Mouse (Mus musculus): ENCODE data around the gene Gm11541. TPM values are rescaled to one million over a fixed set of nuclear protein-coding genes. Genes with fewer than 3 reads are reported as not detected.

The Gm11541 gene
- polyA plus RNA-seq, 1 experiment from 2014 or later = not detected

- no peak for DNase-seq
- no peaks in the 10 kb centered on the region for H3K36me3 ChIP-seq (replicated peaks; ENCODE audit: insufficient read depth, low read length)
- no peak for ATAC-seq
- peak overlapping the region; percentile 75 for H3K4me3 ChIP-seq (ENCODE audit: low read depth, low read length)
- no peaks in the 10 kb centered on the region for H3K27me3 ChIP-seq (ENCODE audit: insufficient read depth, low read length)
- no peaks in the 10 kb centered on the region for H3K9me3 ChIP-seq (ENCODE audit: low read length)
- peak overlapping the region; percentile 86 for H3K9ac ChIP-seq (replicated peaks)
- no peak for TF ChIP-seq EP300 (IDR thresholded peaks at IDR 0.05; ENCODE audit: low read depth)
- 0 out of 2 replicates have a peak, but pooled peaks cover 8% of the 10 kb centered on the region for H3K4me1 ChIP-seq (ENCODE audit: insufficient read depth)
- H3K4me2 ChIP-seq (ENCODE audit: low read depth, low read length) = peak overlapping the region; percentile 78
- no peak overlapping the region for H3K27ac ChIP-seq (ENCODE audit: low read depth)
- WGBS (ENCODE audit: insufficient replicate concordance) = 55% methylated on average over 4 of the region's 4 CpGs
These were observed 28.0 kb downstream of the Gm11541 start for GRCm38 (mm10) chr11:94676308-94676707.

DNA sequence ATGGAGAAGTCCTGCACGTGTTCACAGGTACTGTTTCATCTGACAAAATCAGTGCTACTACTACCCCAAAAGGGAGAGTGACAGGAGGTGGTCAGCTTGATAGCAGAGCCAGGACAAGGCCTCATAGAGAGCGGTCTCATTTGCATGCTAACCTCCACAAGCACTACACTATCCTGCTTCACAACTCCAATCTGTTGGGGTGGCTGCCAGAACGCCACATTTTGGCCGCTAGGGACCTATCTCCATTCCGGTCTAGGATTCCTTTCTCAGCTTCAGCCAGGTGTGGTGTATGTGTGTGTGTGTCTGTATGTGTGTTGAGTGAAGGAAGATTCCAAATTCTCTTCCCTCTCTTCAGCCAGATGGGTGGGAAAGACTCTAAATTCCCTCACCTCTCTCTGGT is 28.9 kb downstream of the Gm11541 start:
- Histone ChIP-seq H3K9ac (replicated peaks) (no peak overlapping the region), H3K4me2 (ENCODE audit: low read depth, low read length) (no peak overlapping the region), H3K27me3 (ENCODE audit: insufficient read depth, low read length) (no peaks in the 10 kb centered on the region), H3K27ac (ENCODE audit: low read depth) (no peak overlapping the region), H3K9me3 (ENCODE audit: low read length) (no peaks in the 10 kb centered on the region), H3K4me1 (ENCODE audit: insufficient read depth) (0 out of 2 replicates have a peak, but pooled peaks cover 8% of the 10 kb centered on the region), H3K4me3 (ENCODE audit: low read depth, low read length) (no peak overlapping the region), H3K36me3 (replicated peaks; ENCODE audit: insufficient read depth, low read length) (no peaks in the 10 kb centered on the region)
- ATAC-seq = no peak
- TF ChIP-seq CTCF (IDR thresholded peaks at IDR 0.05; ENCODE audit: low read depth) = no peak
- no peak for TF ChIP-seq EP300 (IDR thresholded peaks at IDR 0.05; ENCODE audit: low read depth)
- WGBS (ENCODE audit: insufficient replicate concordance) = 74% methylated on average over 5 of the region's 5 CpGs
- DNase-seq = no peak

DNA sequence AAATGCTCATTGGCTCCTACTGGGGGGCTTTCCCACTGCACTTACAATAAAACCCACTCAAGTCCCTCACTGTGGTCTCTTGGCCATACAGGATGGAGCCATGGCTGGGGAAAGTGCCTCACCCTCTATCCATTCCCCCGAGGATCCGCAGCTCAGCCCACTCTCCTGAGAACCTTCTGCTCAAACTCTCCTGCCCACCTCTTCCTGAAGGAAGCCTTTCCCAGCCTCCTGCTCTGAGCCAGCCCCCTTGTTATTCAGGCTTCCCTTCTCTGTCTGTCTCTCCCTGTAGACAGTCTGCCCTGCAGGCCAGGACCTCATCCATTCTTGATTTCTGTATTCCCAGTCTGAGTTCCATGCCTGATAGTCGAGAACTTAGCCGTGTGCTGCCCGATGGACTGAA is 29.3 kb downstream of the Gm11541 start:
- H3K27ac ChIP-seq (ENCODE audit: low read depth) = no peak overlapping the region
- 74% methylated on average over 5 of the region's 5 CpGs for WGBS (ENCODE audit: insufficient replicate concordance)
- H3K36me3 ChIP-seq (replicated peaks; ENCODE audit: insufficient read depth, low read length) = peaks cover 1% of the 10 kb centered on the region; the same call in 1 of the 2 replicates
- no peak overlapping the region for H3K4me3 ChIP-seq (ENCODE audit: low read depth, low read length)
- H3K9me3 ChIP-seq (ENCODE audit: low read length) = no peaks in the 10 kb centered on the region
- 0 out of 2 replicates have a peak, but pooled peaks cover 8% of the 10 kb centered on the region for H3K4me1 ChIP-seq (ENCODE audit: insufficient read depth)
- no peak for DNase-seq
- no peak for TF ChIP-seq EP300 (IDR thresholded peaks at IDR 0.05; ENCODE audit: low read depth)
- H3K9ac ChIP-seq (replicated peaks) = no peak overlapping the region
- H3K27me3 ChIP-seq (ENCODE audit: insufficient read depth, low read length) = no peaks in the 10 kb centered on the region
- no peak overlapping the region for H3K4me2 ChIP-seq (ENCODE audit: low read depth, low read length)
- no peak for ATAC-seq

GRCm38 (mm10) chr11:94665281-94665680 is 39.0 kb downstream of the Gm11541 start:
- TF ChIP-seq EP300 (IDR thresholded peaks at IDR 0.05; ENCODE audit: low read depth) (no peak), CTCF (IDR thresholded peaks at IDR 0.05; ENCODE audit: low read depth) (no peak)
- no peak for DNase-seq
- H3K36me3 ChIP-seq (replicated peaks; ENCODE audit: insufficient read depth, low read length) = peaks cover 31% of the 10 kb centered on the region

GRCm38 (mm10) chr11:94661344-94661743 is 43.0 kb downstream of the Gm11541 start:
- Histone ChIP-seq H3K9ac (replicated peaks) (no peak overlapping the region), H3K36me3 (replicated peaks; ENCODE audit: insufficient read depth, low read length) (peaks cover 25% of the 10 kb centered on the region), H3K27ac (ENCODE audit: low read depth) (no peak overlapping the region), H3K4me3 (ENCODE audit: low read depth, low read length) (no peak overlapping the region), H3K4me1 (ENCODE audit: insufficient read depth) (no peaks in the 10 kb centered on the region), H3K4me2 (ENCODE audit: low read depth, low read length) (no peak overlapping the region), H3K27me3 (ENCODE audit: insufficient read depth, low read length) (no peaks in the 10 kb centered on the region), H3K9me3 (ENCODE audit: low read length) (no peaks in the 10 kb centered on the region)
- TF ChIP-seq CTCF (IDR thresholded peaks at IDR 0.05; ENCODE audit: low read depth) = no peak
- TF ChIP-seq EP300 (IDR thresholded peaks at IDR 0.05; ENCODE audit: low read depth) = no peak
- WGBS (ENCODE audit: insufficient replicate concordance) = 52% methylated on average over 1 of the region's 1 CpGs
- ATAC-seq (no peak), DNase-seq (no peak)

More at GRCm38 (mm10) chr11:94665281-94665680, 39.0 kb downstream of the Gm11541 start:
- Histone ChIP-seq H3K4me3 (ENCODE audit: low read depth, low read length) (no peak overlapping the region), H3K27me3 (ENCODE audit: insufficient read depth, low read length) (no peaks in the 10 kb centered on the region), H3K9me3 (ENCODE audit: low read length) (no peaks in the 10 kb centered on the region), H3K27ac (ENCODE audit: low read depth) (no peak overlapping the region), H3K4me1 (ENCODE audit: insufficient read depth) (no peaks in the 10 kb centered on the region), H3K4me2 (ENCODE audit: low read depth, low read length) (no peak overlapping the region), H3K9ac (replicated peaks) (no peak overlapping the region)
- WGBS (ENCODE audit: insufficient replicate concordance) = 75% methylated on average over 6 of the region's 6 CpGs
- ATAC-seq = no peak

DNA sequence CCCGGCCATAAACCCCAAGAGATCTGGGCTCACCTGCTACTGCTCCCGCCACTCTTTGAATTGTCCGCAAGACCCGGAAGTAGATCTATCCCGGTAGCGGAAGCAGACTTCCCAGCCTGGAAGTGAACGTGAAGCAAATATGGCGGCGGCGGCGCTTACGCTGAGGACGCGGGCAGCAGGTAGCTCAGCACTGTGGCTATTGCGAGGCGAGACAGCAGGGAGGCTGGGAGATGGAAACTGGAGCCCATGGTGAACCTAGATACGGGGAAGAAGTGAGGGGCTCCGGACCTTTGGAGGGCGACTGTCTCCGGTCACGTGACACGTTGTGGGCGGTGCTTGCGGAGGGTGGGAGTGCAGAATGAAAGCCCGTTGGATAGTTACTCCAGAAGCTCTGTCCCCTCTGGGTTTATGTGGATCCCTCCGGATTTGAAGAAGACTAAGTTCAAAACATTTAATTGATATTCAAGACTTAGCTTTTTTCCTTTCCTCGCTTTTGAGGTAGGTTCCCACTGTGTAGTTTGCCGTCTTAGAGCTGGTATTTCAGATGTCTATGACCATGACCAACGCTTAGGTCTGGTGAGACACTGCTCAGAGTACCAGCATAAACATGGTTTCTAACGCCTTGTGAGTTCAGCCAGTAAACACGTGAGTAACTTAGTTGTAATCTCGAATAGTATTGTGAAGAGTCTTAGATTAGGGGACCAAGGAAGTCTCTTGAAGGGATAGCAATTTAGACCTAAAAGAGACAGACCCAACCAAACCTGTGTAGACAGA is 50.4 kb downstream of the Gm11541 start, which contains the start of the genes Mrpl27 and Eme1:
Gene Mrpl27, plus strand, starts transcription at position 105 of the 774 bp plus-strand sequence.
Gene Eme1, minus strand, starts transcription at position 302 of the 774 bp plus-strand sequence.
- Histone ChIP-seq H3K9ac (replicated peaks) (peak within 1 kb of the TSS; percentile 67), H3K36me3 (replicated peaks; ENCODE audit: insufficient read depth, low read length) (peaks cover 15% of the 10 kb centered on the region)
- 1% methylated on average over 32 of the region's 32 CpGs for WGBS (ENCODE audit: insufficient replicate concordance)

More for the DNA sequence above, 50.4 kb downstream of the Gm11541 start, which contains the start of the genes Mrpl27 and Eme1:
- Histone ChIP-seq H3K4me2 (ENCODE audit: low read depth, low read length) (peak within 1 kb of the TSS; percentile 67), H3K27ac (ENCODE audit: low read depth) (peak within 1 kb of the TSS; percentile 84), H3K9me3 (ENCODE audit: low read length) (no peaks in the 10 kb centered on the region), H3K27me3 (ENCODE audit: insufficient read depth, low read length) (no peaks in the 10 kb centered on the region), H3K4me3 (ENCODE audit: low read depth, low read length) (peak within 1 kb of the TSS; percentile 65), H3K4me1 (ENCODE audit: insufficient read depth) (peaks cover 18% of the 10 kb centered on the region)
- peak; percentile 91 for ATAC-seq
- TF ChIP-seq CTCF (IDR thresholded peaks at IDR 0.05; ENCODE audit: low read depth) = no peak
- peak; percentile 79; the same call in 1 of the 2 replicates for TF ChIP-seq EP300 (IDR thresholded peaks at IDR 0.05; ENCODE audit: low read depth)
- DNase-seq = peak; percentile 90
